Mouse (Mus musculus) kidney, adult 18-20 months (tissue): ENCODE data around the gene Gm17087.

Experiments
- DNase-seq: peaks from one replicate; pipeline ENCODE4 v3.0.0; 2021

Gm17087 gene

DNA sequence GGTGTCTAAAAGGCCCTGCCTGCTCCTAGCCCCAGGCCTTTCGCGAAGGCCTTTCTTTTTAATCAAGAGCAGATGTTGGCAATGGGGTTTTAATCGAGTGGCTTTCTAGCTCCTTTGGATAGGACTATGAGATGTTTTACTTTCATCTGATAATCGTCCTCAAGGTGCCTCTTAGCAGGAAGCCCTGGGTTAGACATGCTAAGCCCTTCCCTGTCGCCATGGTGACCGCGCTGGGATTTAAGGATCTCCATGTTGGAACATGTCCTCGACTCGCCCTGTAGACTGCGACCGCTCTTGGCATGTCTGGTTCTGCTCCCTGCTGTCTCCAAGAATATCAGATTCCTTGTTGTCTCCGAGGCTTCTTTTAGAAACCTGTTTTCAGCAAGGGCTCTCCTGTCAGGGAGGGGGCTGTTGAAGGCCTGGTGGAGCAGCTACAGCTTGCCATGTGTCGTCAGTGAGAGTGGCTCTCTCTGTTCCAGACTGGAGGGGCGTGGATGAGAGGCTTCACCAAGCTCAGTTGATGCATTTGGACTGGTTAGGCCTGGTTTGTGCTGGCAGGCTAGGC is 24.7 kb downstream of the Gm17087 start:
- DNase-seq: no peak

DNA sequence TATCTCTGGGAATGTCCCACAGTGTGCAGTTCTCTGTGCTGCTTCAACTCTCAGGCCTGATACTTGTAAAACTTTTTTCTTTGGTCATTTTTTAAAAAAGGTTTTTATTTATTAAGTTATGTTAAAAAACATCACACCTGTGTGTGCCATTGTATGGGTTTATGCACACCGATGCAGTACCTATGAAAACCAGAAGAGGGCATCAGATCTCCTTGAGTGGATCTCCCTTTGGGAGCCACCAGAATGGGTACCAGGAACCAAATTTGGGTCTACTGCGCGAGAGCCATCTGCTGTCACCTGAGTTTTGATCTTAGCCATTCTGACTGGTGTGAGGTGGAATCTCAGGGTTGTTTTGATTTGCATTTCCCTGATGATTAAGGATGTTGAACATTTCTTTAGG is 28.6 kb downstream of the Gm17087 start:
- no peak for DNase-seq

DNA sequence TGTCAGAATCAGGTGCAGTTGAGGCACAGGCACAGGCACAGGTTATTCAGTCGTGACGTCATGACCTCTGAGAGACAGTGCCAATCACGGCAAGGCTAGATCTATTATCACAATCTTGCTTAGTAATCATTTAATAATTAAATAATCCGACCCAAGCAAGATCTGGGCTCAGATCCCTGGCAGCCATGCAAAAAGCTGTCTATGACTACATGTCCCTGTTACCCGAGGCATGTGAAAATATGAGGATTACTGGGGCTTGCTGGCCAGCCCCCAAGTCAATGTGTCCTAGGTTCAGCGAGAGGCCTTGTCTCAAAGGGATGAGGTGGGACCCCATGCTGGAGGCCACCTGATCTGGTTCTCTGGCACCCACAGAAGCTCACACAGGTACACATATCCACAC is 30.2 kb downstream of the Gm17087 start:
- DNase-seq: no peak

DNA sequence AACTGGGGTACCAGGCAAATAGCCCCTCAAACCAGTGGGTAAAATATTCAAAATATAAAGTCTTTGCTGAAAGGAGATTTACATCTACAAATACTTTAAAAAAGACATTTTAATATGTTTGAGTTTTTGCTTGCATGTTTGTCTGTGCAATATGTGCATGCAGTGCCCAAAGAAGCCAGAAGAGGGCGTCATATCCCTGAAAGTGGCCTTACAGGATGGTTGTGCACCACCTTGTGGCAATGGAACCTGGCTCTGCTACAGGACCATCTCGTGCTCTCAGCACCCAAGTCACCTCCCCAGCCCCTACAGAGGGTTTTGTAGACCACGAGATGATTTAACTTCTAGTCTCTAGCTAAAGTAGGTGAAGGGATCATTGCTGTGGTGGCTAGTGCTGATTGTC is 32.9 kb downstream of the Gm17087 start:
- no peak for DNase-seq

GRCm38 (mm10) chr17:8532609-8533008 is 34.1 kb downstream of the Gm17087 start:
- DNase-seq: no peak

GRCm38 (mm10) chr17:8528641-8529040 is 38.1 kb downstream of the Gm17087 start:
- no peak for DNase-seq

DNA sequence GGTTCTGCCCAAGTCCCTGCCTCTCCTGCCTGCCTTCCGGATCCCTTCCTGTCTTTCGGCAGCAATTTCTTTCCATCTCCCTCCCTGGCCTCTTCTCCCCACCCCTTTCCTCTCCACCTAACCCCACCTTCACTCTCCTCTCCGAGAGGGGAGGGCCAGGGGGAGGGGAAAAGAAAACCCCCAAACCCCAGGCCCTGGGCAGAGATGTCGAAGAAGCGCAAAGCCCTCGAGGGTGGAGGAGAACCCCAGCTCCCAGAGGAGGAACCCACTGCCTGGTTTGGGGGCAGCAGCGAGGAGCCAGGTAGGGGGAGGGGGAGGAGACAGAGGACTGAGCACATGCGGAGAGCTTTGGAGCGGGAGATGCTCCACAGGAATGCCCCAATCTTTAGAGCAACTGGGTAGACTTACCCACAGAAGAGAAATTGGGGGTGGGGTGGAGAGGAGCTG is 39.9 kb downstream of the Gm17087 start:
- DNase-seq: no peak

DNA sequence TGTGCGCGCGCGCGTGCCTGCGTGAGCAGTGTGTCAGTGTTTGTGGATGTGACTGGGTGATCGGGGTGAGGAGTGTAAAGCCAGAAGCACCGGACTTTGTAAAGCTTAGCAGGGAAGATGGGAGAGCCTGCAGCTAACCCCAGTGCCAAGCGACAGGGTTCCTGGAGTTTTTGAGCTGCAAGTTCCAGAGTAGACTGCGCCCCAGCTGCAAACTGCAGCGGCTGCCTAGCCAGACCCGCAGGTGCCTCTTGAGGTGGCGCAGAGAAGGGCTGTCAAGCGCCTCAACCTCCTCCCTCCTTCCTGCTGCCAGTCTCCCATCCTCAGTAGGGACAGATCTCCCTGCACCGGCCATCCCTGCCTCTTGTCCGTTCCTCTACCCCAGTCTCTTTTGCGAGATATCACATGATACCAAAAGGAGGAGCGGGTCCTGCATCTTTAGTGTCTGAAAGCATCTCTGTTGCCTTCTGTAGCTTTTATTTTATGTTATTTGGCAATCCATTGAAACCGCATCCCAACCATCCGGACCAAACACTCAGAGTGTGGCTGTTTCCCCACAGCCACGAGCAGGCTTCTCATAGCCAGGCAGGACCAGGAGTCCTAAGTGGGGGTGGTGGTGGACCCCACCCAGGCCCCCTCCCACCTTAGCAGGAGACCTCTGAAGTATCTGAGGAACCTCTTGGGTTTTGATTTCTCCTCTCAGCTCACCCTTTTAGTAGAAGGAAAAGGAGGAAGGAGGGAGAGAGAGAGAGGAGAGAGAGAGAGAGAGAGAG is 40.6 kb downstream of the Gm17087 start:
- DNase-seq: no peak

DNA sequence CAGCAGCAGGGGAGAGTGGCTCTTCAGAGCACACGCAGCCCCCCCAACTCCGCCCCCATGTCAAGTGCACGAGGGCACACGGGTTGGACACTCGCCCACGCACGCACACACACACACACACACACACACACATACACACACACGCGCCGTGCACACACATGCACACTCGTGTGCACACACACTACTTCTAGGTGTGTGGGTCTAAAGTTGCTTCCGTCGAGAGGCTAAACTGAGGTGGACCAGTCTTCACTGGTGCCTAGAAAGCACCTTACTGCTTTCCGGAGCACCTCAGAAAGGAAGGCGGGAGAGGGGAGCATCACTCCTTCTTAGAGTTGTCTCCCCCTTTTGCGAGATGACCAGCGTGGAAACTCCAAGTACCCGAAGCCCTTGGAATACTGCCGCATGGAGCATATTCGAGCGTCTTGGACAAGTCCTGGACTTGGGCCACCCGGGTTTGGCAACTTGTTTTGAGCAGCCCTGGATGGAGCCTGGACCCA is 41.5 kb downstream of the Gm17087 start, which contains the start of gene Pde10a:
Gene Pde10a, plus strand, starts transcription at position 148 of the 497 bp plus-strand sequence.
- peak; percentile 27 for DNase-seq

- DNase-seq: peak; percentile 68
These were observed 42.2 kb downstream of the Gm17087 start for GRCm38 (mm10) chr17:8524387-8525165.

- no peak for DNase-seq
These were observed 42.8 kb downstream of the Gm17087 start for GRCm38 (mm10) chr17:8523986-8524385.

GRCm38 (mm10) chr17:8516006-8516405 is 50.7 kb downstream of the Gm17087 start:
- DNase-seq: no peak
